Mouse (Mus musculus) CH12.LX (cell line): ENCODE results near the gene Prkcb. TPM values are rescaled to one million over a fixed set of nuclear protein-coding genes. Genes with fewer than 3 reads are reported as not detected.

Experiments used
- DNase-seq: peaks from one replicate; pipeline ENCODE4 v3.0.0-alpha.2; 2013; ENCODE audit errors: extremely low read depth
- H3K27ac ChIP-seq: 2 replicates; pipeline ENCODE4 v1.5.1; 2012; ENCODE audit warnings: low read depth, mild to moderate bottlenecking, control low read depth, moderate library complexity; ENCODE audit not compliant: insufficient read depth
- H3K27me3 ChIP-seq: replicated peaks from 2 replicates; pipeline ENCODE3; 2012; ENCODE audit warnings: inconsistent platforms
- H3K36me3 ChIP-seq, 2 experiments: replicated peaks in 1 of 2; 2 replicates each; pipeline versions ENCODE3 to v1.6.1; 2012; ENCODE audit warnings: inconsistent platforms in 1 of 2, low read length in 1 of 2, mild to moderate bottlenecking in 1 of 2, mixed read lengths in 1 of 2, moderate library complexity in 1 of 2; ENCODE audit not compliant: control insufficient read depth in 1 of 2, insufficient read depth in 1 of 2
- H3K4me1 ChIP-seq, 2 experiments: 2 replicates each; pipeline ENCODE4 v1.6.1; 2012; ENCODE audit warnings: inconsistent platforms in 1 of 2, moderate library complexity in 1 of 2; ENCODE audit not compliant: insufficient read depth in 2 of 2, control insufficient read depth in 1 of 2
- H3K4me2 ChIP-seq: 2 replicates; pipeline ENCODE4 v1.6.1; 2012; ENCODE audit warnings: low read depth, mild to moderate bottlenecking, control low read depth; ENCODE audit not compliant: poor library complexity, insufficient read depth, severe bottlenecking
- H3K4me3 ChIP-seq, 3 experiments: fragments of 150-350 bp in 1 of 3; sonication (generic) in 1 of 3; replicated peaks in 1 of 3; 2 replicates each; pipeline versions ENCODE3 to v1.5.1; 2011 to 2012; ENCODE audit warnings: low read depth in 2 of 3, low read length in 2 of 3, mild to moderate bottlenecking in 2 of 3, moderate library complexity in 2 of 3, control low read depth in 1 of 3, improper control_type of control experiment in 1 of 3, inconsistent platforms in 1 of 3, mixed read lengths in 1 of 3; ENCODE audit not compliant: poor library complexity in 1 of 3
- H3K79me2 ChIP-seq: replicated peaks from 2 replicates; pipeline ENCODE4 v1.6.1; 2012; ENCODE audit warnings: mild to moderate bottlenecking, moderate library complexity; ENCODE audit not compliant: control insufficient read depth, poor library complexity, insufficient read depth, severe bottlenecking; ENCODE audit errors: extremely low read depth
- H3K9ac ChIP-seq: 2 replicates; pipeline ENCODE4 v1.6.1; 2012; ENCODE audit warnings: low read depth, mild to moderate bottlenecking, control low read depth, moderate library complexity; ENCODE audit not compliant: insufficient read depth
- H3K9me3 ChIP-seq: replicated peaks from 2 replicates; pipeline ENCODE3; 2012; ENCODE audit warnings: low read length, inconsistent platforms, mixed read lengths
- BHLHE40 ChIP-seq: IDR thresholded peaks from 2 replicates; pipeline ENCODE4 v1.6.1; 2011; ENCODE audit warnings: mild to moderate bottlenecking, low read depth, low read length, improper control_type of control experiment
- E2F4 ChIP-seq: IDR thresholded peaks from 2 replicates; pipeline ENCODE4 v1.6.1; 2011; ENCODE audit warnings: low read depth, low read length, improper control_type of control experiment; ENCODE audit not compliant: insufficient replicate concordance
- EP300 ChIP-seq: IDR thresholded peaks from 2 replicates; pipeline ENCODE4 v1.6.1; 2011; ENCODE audit warnings: low read length, improper control_type of control experiment
- ETS1 ChIP-seq: conservative IDR thresholded peaks from 2 replicates; pipeline ENCODE4 v1.6.1; 2012; ENCODE audit warnings: low read depth, mild to moderate bottlenecking, inconsistent platforms, low read length, improper control_type of control experiment, moderate library complexity
- HCFC1 ChIP-seq: IDR thresholded peaks from 2 replicates; pipeline ENCODE4 v1.6.1; 2012; ENCODE audit warnings: low read depth, mild to moderate bottlenecking, inconsistent platforms, low read length, improper control_type of control experiment
- IRF4 ChIP-seq: IDR thresholded peaks from 2 replicates; pipeline ENCODE4 v1.6.1; 2014; ENCODE audit warnings: low read depth, mild to moderate bottlenecking, inconsistent platforms, low read length, improper control_type of control experiment
- JUN ChIP-seq: IDR thresholded peaks from 2 replicates; pipeline ENCODE4 v1.6.1; 2011; ENCODE audit warnings: low read depth, mild to moderate bottlenecking, low read length, improper control_type of control experiment, moderate library complexity; ENCODE audit not compliant: insufficient read depth
- JUND ChIP-seq: conservative IDR thresholded peaks from 2 replicates; pipeline ENCODE4 v1.6.1; 2011; ENCODE audit warnings: low read depth, low read length, improper control_type of control experiment
- KAT2A ChIP-seq: IDR thresholded peaks from 2 replicates; pipeline ENCODE4 v1.6.1; 2012; ENCODE audit warnings: low read length, improper control_type of control experiment, inconsistent platforms; ENCODE audit not compliant: insufficient replicate concordance
- MAX ChIP-seq: IDR thresholded peaks from 2 replicates; pipeline ENCODE4 v1.6.1; 2011; ENCODE audit warnings: low read length, improper control_type of control experiment
- MEF2A ChIP-seq: IDR thresholded peaks from 2 replicates; pipeline ENCODE4 v1.6.1; 2014; ENCODE audit warnings: low read depth, mild to moderate bottlenecking, inconsistent platforms, low read length, improper control_type of control experiment, borderline replicate concordance
- MXI1 ChIP-seq: IDR thresholded peaks from 2 replicates; pipeline ENCODE4 v1.6.1; 2011; ENCODE audit warnings: mild to moderate bottlenecking, low read depth, low read length, improper control_type of control experiment
- MYC ChIP-seq: IDR thresholded peaks from 2 replicates; pipeline ENCODE4 v1.6.1; 2011; ENCODE audit warnings: low read depth, mild to moderate bottlenecking, improper control_type of control experiment, low read length
- NELFE ChIP-seq: IDR thresholded peaks from 2 replicates; pipeline ENCODE4 v1.6.1; 2011; ENCODE audit warnings: low read depth, low read length, improper control_type of control experiment
- POLR2A ChIP-seq: IDR thresholded peaks from 2 replicates; pipeline ENCODE4 v1.6.1; 2011; ENCODE audit warnings: low read depth, mild to moderate bottlenecking, improper control_type of control experiment, low read length
- SIN3A ChIP-seq: IDR thresholded peaks from 2 replicates; pipeline ENCODE4 v1.6.1; 2012; ENCODE audit warnings: low read length, improper control_type of control experiment, inconsistent platforms
- TCF12 ChIP-seq: IDR thresholded peaks from 2 replicates; pipeline ENCODE4 v1.6.1; 2014; ENCODE audit warnings: low read depth, mild to moderate bottlenecking, inconsistent platforms, low read length, improper control_type of control experiment
- UBTF ChIP-seq: IDR thresholded peaks from 2 replicates; pipeline ENCODE4 v1.6.1; 2012; ENCODE audit warnings: low read depth, mild to moderate bottlenecking, inconsistent platforms, low read length, improper control_type of control experiment, moderate library complexity
- ZKSCAN1 ChIP-seq: IDR thresholded peaks from 2 replicates; pipeline ENCODE4 v1.6.1; 2012; ENCODE audit warnings: low read depth, inconsistent platforms, low read length, improper control_type of control experiment, borderline replicate concordance
- ZMIZ1 ChIP-seq: IDR thresholded peaks from 2 replicates; pipeline ENCODE4 v1.6.1; 2012; ENCODE audit warnings: low read depth, mild to moderate bottlenecking, inconsistent platforms, low read length, improper control_type of control experiment
- ZNF384 ChIP-seq: IDR thresholded peaks from 2 replicates; pipeline ENCODE4 v1.6.1; 2012; ENCODE audit warnings: low read depth, low read length, improper control_type of control experiment, inconsistent platforms
- dilution Hi-C: fragments of 300-500 bp; cut with MboI; formaldehyde crosslinking; loops from 2 replicates; pipeline ENCODE4 v1.14.3; 2020; ENCODE audit warnings: low sequenced_read_pairs; ENCODE audit not compliant: extremely low pct_unique_long_range_greater_than_20kb, extremely low pct_ligation_motif_present
- in situ Hi-C: fragments of 300-500 bp; cut with MboI; formaldehyde crosslinking; loops from 3 replicates; pipeline ENCODE4 v1.14.3; 2019; ENCODE audit warnings: low sequenced_read_pairs, low pct_ligation_motif_present, low pct_unique_long_range_greater_than_20kb, mixed read lengths
- polyA plus RNA-seq: library from polyadenylated mRNA; unstranded; fragments of >175 nt; gene quantifications from 2 replicates; pipeline ENCODE4 v1.2.1, GENCODE M21; 2012; ENCODE audit warnings: low read depth; ENCODE audit not compliant: insufficient read length
- total RNA-seq, 2 experiments: library from RNA; depleted of rRNA; stranded (reverse); fragments of 300-350 nt in 1 of 2; fragments of >200 nt in 1 of 2; gene quantifications; 2 replicates each; pipeline ENCODE4 v1.2.3; 2012 to 2014

The Prkcb gene
- total and polyA plus RNA-seq, 3 experiments, result 323 to 463 (median 337) TPM

DNA sequence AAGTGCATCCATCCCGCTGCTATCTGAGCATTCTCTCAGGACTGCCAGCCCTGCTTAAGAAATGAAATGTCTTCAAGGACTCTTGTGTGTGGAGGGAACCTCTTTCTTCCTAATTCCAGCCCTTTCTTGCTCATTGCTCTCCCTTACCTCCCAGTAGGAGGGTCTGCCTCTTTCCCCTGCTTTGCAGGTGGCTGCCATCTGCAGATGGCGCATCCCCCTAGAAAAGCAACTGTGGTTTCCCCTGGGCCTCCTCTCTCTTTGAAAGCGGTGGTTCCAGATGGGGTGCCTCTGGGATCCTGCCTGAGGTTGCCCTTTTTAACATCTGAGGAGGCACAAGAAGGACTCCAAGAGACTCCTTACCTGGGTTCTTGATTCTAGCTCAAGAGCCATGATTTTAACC, 2.2 kb downstream of the Prkcb start (continued):
- no peak for TF ChIP-seq MXI1
- TF ChIP-seq MAX, result no peak
- TF ChIP-seq ZKSCAN1, result no peak

DNA sequence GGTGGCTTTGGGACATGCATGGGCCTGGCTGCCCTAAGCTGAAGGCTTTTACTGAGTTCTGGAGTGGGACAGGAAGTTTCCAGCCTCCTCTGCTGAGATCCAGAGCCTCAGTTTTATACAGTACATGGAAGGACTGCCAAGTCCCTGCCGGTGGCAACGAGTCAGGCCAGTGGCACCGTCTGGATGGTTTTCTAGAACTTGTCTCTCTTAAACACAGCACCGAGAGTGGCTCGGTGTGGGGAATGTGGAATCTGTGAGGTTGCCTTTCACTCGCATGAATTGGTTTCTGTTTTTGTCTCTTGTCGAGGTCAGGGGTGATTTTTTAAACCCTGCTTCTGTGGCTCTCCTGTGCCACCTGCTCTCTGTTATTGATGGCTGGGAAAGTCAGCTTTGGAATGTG, 3.6 kb downstream of the Prkcb start:
- H3K27me3 ChIP-seq, result peaks cover 10% of the 10 kb centered on the region
- H3K4me1 ChIP-seq, result peaks cover 18 to 63% of the 10 kb centered on the region in 2 experiments
- peak; percentile 15; the same call in 1 of the 2 replicates for TF ChIP-seq IRF4
- TF ChIP-seq JUN, result no peak
- no peak for TF ChIP-seq JUND
- TF ChIP-seq UBTF, result 0 out of 2 replicates have a peak, but pooled peaks have one; percentile 20
- TF ChIP-seq MEF2A, result no peak
- no peak for TF ChIP-seq ZMIZ1
- no peak for TF ChIP-seq NELFE
- TF ChIP-seq POLR2A, result peak; percentile 30; the same call in 1 of the 2 replicates
- H3K36me3 ChIP-seq, result peaks cover 30 to 64% of the 10 kb centered on the region in 2 experiments
- no peaks in the 10 kb centered on the region for H3K9me3 ChIP-seq
- H3K79me2 ChIP-seq, result peaks cover 80% of the 10 kb centered on the region
- dilution Hi-C loops, result no loop called here
- in situ Hi-C loops, result loop anchor here (5.0 kb wide), 1 partner anchor 45 kb away; no protein-coding TSS in a partner anchor
- peak overlapping the region; percentile 73 for H3K27ac ChIP-seq
- peak overlapping the region; percentile 36 to 94 (median 57) for H3K4me3 ChIP-seq
- no peak for DNase-seq
- H3K4me2 ChIP-seq, result peak overlapping the region; percentile 86
- peak overlapping the region; percentile 97 for H3K9ac ChIP-seq

DNA sequence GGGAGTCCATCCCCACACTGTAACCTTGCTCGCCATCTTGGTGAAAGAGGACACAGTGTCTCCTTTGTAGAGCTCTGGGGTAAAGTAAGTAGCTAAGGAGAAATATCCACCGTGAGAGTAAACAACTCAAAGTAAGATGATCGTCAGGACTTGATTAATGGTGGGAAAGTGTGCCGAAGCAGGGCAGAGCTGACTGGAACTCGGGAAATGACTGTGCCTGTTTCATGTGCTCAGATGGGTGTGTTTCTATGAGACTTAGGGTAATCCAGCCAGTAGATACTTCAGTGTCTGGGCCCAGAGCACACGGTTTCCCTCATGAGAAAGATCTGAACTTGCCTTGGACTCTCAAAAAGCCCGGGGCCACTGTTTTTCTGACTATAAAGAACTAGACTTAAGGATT, 5.6 kb downstream of the Prkcb start:
- Histone ChIP-seq H3K9ac (peak overlapping the region; percentile 20; the same call in 1 of the 2 replicates), H3K27me3 (no peaks in the 10 kb centered on the region), H3K79me2 (peaks cover 99% of the 10 kb centered on the region), H3K4me3 (peak overlapping the region; percentile 7 to 57 (median 34)), H3K4me2 (peak overlapping the region; percentile 60), H3K9me3 (peaks cover 7% of the 10 kb centered on the region), H3K4me1 (peaks cover 25 to 65% of the 10 kb centered on the region in 2 experiments), H3K27ac (peak overlapping the region; percentile 41; the same call in 1 of the 2 replicates), H3K36me3 (peaks cover 50 to 84% of the 10 kb centered on the region in 2 experiments)
- TF ChIP-seq EP300, result peak; percentile 73
- 0 out of 2 replicates have a peak, but pooled peaks have one; percentile 8 for TF ChIP-seq POLR2A
- TF ChIP-seq ZNF384, result no peak
- TF ChIP-seq IRF4, result peak; percentile 88
- peak; percentile 92 for TF ChIP-seq BHLHE40
- TF ChIP-seq HCFC1, result no peak
- peak; percentile 71 for TF ChIP-seq JUN
- TF ChIP-seq KAT2A, result no peak
- TF ChIP-seq SIN3A, result peak; percentile 45; the same call in 1 of the 2 replicates
- no peak for TF ChIP-seq NELFE
- 0 out of 2 replicates have a peak, but pooled peaks have one; percentile 36 for TF ChIP-seq TCF12
- TF ChIP-seq MEF2A, result peak; percentile 36; the same call in 1 of the 2 replicates
- no peak for TF ChIP-seq E2F4
- peak; percentile 57 for TF ChIP-seq ETS1
- peak; percentile 74 for TF ChIP-seq JUND
- TF ChIP-seq MXI1, result peak; percentile 39
- TF ChIP-seq MYC, result peak; percentile 60; the same call in 1 of the 2 replicates
- dilution Hi-C loops, result no loop called here
- in situ Hi-C loops, result loop anchor here (5.0 kb wide), 1 partner anchor 47 kb away; no protein-coding TSS in a partner anchor
- DNase-seq, result no peak
